Mouse (Mus musculus) effector memory CD4-positive, alpha-beta T cell, adult 5 months (primary cell): ENCODE measurements around the gene Cep57. TPM values are rescaled to one million over a fixed set of nuclear protein-coding genes. Genes with fewer than 3 reads are reported as not detected.

ENCODE experiments used
- polyA plus RNA-seq: library from polyadenylated mRNA; unstranded; fragments of 100-300 nt; shearing (Covaris generic); gene quantifications from one replicate; pipeline ENCODE4 v1.2.1, GENCODE M21; 2017

Gene Cep57
- 73.6 TPM for polyA plus RNA-seq

GRCm38 (mm10) chr9:13826832-13827405 lies at the start of gene Cep57:
Gene Cep57 (minus strand): TSS chr9:13827107.

DNA sequence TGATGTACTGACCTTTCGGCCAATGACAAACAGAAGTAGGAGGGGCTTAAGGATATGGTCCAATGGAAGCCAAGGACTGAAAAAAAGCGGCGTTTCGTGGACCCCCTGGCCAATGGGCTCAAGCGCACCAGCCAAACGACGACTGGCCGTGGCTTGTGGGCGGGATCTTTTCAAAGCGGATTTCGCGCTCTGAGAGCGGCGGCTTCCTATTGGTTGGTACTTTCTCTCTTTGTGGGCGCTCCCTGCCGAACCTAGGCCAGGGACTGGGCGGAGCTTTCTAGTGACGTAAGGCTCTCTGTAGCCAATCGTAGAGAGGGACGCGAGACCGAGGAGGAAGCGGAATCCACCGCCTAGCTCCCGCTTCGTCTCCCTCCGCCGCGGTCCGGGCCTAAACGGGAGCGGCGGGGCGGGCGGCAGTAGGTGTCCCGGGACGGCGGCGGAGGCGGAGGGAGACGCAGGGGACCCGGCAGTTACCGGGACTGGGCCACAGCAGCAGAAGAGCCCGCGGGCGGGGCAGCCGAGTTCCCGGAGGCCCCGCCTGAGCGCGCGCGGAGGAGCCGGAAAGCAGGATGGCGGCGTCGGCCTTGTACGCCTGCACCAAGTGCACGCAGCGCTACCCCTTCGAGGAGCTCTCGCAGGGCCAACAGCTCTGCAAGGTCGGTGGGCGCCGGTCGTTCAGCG lies 639 bp upstream of the Cep57 start, which contains the start of gene Fam76b:
Gene Fam76b, plus strand, starts transcription at position 311 of the 681 bp plus-strand sequence.

Other genes starting within 250 kb of the Cep57 start
- 41.9 TPM for gene Mtmr2, start 78.7 kb downstream of the Cep57 start, polyA plus RNA-seq
- gene Fam76b, start 609 bp upstream of the Cep57 start, polyA plus RNA-seq: 46.0 TPM